Mouse (Mus musculus): Measurements from ENCODE around the gene Gpam.

The Gpam gene

DNA sequence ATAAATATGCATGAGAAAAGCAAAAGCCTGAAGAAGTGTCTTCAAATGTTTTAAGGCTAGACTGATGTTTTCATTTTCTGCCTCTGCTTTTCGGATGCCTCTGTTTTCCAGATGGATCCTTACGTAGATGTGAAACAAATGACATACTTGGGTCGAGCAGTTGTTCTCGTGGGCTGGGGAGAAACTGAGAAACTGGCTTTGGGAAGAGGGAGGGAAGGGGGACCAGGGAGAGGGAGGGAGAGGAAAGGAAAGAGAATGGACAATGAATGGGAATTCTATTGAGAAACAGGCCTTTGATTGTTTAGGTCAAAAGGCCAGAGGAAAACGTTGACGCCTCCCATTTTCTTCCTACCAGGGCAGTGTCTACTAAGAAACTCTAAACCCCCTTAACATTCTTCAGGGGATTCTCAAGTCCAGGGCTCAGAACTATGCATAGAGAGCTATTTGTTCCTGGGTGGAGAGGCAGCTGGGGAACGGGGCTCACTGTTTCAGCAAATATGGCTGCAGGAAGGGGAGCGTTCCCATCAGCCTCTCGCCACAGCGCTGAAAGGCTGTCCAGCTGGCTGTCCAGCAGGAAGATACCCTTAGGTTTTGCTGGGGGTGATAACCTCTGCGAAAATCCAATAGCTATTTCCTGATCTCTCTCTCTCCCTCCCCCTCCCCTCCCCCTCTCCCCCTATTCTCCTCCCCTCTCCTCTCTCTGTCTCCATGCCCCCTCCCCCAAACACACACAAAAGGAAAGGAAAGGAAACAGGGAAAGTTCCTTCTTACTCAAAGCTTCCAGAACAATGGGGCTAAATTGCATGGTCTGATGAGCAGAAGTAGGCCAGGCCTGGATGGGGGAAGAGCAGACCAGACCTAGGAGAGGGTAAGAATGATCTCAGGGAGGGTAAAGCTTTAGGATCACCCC lies 16.6 kb upstream of the Gpam start:
- in situ Hi-C loops (cut with MboI; ENCODE audit: low sequenced_read_pairs): no loop called here

DNA sequence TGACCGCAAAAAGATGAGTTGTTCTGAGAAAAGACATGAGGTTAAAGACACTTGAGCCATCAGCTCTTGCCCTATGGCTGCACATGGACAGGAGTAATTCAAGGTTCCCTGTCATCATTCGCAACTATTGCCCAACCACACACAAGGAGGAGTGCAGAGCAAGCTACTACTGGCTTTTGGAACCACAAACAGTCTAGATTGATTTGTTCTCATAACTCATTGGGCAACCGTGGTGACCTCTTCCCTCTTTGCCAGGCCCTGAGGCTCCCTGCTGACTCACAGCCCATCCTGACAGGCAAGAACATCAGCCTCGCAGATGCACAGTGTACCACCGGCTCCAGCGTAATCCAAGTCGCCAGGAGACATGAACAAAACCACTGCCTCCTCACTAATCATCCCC lies 12.3 kb upstream of the Gpam start:
- in situ Hi-C loops (cut with MboI; ENCODE audit: low sequenced_read_pairs): no loop called here

DNA sequence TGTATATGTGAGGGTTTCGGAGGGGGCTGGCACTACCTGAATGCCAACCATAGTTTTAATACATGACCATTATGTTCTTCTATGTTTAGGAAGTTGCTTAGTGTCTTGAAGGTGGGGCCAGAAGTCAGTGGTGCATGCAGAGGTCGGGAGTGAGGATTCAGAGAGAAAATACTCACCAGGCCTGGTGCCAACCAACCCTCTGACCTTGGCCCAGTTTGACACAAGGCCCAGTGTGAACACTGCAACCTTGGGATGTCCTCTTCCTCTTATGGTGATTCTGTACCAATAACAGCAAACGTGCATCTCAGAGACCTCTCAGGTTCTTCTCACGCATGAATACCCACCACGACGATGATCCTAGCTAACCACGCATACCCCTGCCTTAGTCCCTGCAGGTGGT lies 11.5 kb upstream of the Gpam start:
- in situ Hi-C loops (cut with MboI; ENCODE audit: low sequenced_read_pairs): no loop called here

DNA sequence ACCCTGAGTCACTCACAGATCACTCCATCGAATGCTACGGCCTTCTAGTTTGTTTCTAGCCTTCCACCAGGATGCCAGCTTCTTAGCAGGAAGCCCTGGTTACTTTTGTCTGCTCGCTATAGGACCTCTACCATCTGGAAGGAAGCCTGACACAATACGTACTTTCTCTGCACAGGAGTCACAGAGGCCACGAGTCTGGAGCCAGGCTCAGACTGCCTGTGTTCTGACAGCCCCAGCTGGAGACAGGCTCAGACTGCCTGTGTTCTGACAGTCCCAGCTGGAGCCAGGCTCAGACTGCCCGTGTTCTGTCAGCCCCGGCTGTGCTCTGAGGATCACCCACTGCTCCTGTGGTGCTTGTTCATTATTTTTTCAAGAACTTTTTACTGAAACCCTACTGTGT lies 10.8 kb upstream of the Gpam start:
- in situ Hi-C loops (cut with MboI; ENCODE audit: low sequenced_read_pairs): no loop called here

DNA sequence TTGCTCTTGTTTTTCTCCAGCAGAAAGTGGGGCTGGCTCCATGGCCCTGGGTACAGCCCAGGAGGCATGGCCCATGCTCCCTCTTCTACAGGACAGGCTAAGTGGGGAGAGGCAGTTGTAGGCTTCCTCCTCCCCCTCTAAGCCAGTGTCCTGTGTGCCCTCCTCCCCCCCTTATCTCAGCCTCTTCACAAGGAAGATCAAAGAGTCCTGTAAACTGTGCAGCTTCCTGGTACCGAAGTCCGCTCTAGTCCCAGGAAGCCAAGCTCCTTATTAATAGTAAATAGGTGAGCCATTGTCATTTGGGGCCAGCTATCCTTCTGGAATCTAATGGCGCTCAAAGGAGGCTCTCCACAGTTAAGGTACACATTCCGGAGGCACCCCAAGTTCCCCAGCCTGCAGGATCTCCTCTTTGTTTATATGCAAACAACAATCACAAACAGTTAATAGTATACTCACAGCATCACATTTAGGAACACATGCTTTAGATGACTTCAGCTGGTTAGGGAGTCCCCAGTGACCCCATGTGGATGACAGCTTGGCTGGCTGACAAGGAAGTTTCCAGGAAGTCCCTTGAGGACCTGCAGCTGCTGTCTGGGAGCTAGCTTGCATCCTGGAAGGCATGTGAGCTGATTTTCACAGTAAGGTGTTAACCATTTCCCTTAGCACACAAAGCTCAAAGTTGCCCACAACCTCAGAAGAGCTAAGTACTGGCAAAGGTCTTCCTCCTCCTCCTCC lies 9.8 kb upstream of the Gpam start:
- in situ Hi-C loops (cut with MboI; ENCODE audit: low sequenced_read_pairs): no loop called here

DNA sequence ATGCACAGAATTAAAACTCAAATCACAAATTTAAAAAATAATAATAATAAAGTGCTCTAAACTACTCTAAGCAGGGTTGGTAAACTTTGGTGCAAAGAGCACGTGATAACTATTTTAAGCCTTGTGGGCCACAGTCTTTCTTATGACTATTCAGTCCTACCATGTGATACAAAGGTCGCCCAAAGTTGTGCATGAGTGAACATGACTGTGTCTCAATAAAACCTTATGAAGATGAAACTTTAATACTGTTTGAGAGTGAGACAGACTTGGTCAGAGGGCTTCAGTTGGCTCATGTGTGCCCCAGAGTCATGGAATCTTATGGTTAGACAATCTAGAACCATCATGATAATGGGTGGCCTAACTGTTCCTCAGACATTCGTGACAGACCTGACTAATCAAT lies 8.9 kb upstream of the Gpam start:
- in situ Hi-C loops (cut with MboI; ENCODE audit: low sequenced_read_pairs): no loop called here

DNA sequence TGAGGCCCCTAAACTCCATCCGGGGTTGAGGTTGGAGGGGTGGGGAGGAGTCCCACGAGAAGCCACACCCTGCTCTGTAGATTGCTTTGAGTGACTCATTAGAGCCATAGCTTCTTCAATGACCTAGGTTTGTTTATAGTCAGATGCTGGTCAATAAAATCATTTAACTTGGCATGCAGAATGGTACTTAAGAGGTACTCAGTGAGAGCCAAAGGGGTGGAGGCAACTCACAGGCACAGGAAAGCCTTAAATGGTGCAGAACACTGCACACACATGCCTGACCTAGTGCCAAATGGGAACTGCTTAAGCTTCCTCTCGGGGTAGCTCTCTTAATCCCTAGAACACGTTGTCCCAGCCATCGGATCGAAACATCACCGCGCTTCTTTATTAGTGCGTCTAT lies 7.5 kb upstream of the Gpam start:
- in situ Hi-C loops (cut with MboI; ENCODE audit: low sequenced_read_pairs): no loop called here

DNA sequence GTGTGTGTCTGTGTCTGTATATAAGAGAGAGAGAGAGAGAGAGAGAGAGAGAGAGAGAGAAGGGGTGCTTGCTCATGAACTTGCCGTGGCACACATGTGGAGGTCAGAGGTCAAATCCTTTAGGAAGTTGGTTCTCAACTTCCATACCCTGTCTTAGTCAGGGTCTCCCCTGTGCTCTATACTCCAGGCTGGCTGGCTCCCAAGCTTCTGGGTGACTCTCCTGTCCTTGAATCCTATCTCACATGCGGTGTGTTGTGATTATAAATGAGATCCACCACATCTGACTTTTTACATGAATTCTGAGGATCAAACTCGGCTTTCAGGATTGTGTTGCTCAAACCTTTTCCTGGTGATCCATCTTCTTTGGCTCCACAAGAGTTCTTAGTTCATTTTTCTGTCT lies 5.4 kb upstream of the Gpam start:
- in situ Hi-C loops (cut with MboI; ENCODE audit: low sequenced_read_pairs): no loop called here

DNA sequence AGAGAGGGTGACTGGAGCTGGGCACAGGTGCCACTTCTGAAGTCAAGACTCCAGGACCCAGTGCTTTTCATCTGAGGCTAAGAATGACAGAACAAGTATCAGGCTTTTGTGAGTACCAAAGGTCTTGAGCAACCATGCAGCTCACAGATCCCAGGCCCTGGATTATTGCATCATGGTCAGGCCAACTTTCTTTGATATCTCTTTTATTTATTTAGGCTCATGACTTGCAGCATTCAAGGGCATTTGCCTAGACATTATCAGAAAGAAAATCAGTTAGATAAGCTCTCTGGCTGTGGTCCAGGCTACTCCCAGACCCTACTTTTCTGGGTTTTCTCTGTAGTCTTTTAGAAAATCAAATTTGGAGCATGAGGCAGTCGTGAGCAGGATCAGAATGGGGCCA lies 4.7 kb upstream of the Gpam start:
- in situ Hi-C loops (cut with MboI; ENCODE audit: low sequenced_read_pairs): no loop called here

DNA sequence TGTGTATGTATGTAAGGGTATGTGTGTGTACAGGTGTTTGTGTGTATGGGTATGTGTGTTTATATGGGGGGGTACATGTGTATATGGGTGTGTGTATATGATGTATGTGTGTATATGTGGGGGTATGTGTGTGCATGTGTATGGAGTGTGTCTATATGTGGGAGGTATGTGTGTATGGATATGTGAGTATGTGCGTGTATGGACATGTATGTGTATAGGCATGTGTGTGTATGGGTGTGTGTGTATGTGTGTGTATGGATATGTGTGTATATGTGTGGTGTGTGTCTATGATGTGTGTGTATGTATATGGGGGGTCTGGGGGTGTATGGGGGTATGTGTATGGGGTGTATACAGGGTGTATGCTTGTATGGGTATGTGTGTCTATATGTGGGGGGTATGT lies 1.4 kb upstream of the Gpam start:
- in situ Hi-C loops (cut with MboI; ENCODE audit: low sequenced_read_pairs): no loop called here

DNA sequence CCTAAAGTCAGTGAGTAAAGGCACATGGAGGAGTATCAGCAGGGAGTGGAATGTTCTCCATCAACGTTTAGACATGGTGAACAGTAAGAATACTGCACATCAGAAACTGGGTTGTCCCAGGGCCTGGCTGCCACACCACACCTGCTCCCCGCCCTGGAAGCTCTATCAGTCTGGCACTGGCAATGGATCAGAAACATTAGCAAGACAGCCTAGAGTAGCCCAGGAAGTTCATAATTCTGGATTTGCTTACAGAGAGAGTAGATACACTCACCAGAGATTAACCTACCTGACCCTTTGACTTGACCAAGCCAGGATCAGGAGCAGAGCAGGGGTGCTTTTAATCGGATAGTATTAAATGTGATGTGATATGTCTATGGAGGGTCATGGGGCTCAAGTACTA lies 1.6 kb downstream of the Gpam start:
- in situ Hi-C loops (cut with MboI; ENCODE audit: low sequenced_read_pairs): no loop called here

DNA sequence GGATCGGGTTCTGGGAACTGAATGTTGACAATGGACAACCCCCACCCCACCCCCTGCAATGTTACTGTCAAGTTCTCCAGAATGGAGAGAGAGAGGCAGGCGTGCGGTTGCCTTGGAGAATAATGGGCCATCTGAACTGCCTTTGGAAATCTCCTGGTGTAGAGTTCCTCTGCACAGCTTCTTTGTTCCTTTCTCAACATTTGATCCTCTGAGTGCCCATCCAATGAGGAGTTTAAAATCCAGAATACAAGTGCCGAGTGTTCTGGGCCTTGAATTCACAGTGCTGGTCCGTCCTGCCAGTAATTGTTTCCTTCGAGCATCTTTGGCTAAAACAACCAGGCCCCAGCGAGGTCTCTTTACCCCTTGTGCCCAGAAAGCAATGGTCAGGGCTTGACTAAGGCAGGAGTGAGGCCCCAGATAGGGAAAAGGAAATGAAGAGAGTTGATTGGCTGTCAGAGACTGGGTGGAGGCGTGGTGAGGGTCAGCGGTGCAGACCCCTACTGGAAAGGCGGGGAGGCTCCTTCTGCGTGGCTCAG lies 4.0 kb downstream of the Gpam start:
- in situ Hi-C loops (cut with MboI; ENCODE audit: low sequenced_read_pairs): no loop called here

DNA sequence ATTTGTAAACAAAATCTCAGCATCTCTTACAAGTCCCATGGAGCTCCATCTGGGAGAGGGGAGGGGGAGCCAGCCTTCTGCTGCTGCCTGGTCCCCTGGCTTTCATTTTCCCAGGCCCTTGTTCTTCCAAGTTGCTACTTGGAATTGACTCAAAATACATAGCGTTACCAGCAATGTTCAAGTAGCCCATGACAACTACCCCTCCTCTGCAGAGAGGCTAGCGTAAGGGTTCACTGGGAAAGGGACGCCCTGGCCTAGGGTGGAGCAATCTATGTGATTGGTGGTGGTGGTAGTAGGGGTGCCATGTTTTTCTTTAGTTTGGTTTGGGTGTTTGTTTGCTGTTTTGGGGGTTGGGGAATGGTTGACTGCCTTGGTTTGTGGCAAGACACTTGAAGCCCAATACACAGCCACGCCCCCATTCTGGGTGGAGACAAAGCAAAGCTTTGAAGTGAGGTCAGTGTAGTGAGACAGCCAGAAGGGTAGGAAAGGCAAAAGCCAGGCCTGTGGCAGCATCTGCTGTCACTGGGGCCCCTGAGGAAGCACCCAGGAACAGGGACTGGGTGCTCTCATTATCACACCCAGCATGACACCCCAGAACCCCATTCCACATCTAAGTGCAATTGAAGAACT lies 4.6 kb downstream of the Gpam start:
- in situ Hi-C loops (cut with MboI; ENCODE audit: low sequenced_read_pairs): no loop called here

DNA sequence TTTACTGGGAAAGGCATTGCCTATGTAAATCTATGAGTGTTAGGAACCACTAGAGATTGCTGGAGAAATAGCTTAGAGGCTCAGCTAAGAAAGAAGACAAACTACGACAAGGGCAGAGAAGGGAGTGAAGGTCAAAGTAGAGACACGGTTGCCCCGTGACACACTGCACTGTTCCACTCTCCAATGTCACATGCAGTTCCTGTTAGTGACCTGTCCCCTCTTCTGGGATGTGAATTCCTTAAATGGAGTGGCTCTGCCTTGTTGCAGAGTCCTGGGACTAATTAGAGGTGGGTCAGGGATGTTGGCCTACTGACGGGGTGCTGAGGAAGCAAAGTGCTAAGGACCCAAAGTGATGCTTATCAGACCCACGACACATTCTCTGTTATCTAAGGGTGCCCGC lies 5.2 kb downstream of the Gpam start:
- in situ Hi-C loops (cut with MboI; ENCODE audit: low sequenced_read_pairs): no loop called here

DNA sequence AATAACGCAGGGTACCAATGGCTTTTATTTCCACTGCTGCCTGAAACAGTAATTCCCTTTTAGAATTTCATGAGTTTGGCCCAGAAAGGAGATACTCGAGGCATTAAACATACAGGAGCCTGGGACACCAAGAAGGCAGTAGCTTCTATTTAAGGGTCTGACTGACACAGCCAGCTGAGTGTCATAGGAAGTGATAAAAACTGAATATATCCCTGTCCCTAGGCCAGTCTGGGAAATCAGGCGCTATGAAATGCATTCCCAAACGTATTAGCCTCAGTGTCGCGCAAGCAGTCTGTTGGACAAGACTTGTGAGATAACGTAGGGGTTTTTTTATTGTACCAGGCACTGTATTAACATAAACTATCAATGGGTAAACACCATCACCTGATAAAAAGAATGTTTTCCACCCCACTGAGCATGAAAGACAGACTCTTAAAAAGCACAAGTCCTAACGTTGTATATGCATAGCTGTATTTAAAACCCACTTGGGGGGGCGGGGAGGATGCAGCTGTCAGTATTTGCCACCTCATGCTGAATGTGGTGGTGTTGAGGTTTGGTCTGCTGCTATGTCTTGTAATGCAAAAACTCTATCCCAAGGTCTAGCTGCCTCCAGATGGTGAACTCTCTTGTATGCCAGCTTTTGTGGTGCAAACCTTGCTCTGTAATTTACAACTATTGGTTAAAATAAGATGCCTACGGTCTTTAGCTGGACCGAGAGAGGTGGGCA lies 6.4 kb downstream of the Gpam start:
- in situ Hi-C loops (cut with MboI; ENCODE audit: low sequenced_read_pairs): no loop called here

DNA sequence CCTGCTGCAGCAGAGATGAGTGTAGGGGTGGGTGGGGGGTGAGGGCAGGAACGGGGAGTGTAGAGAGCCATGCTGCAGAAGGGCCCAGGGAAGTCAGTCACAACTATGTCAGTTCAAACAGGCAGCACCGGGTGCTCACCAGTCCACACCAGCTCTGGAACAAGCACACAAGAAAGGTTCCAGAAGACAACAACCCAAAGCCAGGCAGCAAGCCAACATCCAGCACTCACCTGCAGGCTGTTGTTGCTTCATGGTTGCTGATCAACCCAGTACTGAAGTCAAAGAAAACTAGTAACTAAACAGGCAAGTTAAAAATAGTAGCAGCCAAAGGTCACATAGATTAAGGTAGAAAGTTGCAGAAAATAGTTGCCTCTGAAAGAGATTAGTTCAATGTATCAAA lies 7.5 kb downstream of the Gpam start:
- in situ Hi-C loops (cut with MboI; ENCODE audit: low sequenced_read_pairs): no loop called here

DNA sequence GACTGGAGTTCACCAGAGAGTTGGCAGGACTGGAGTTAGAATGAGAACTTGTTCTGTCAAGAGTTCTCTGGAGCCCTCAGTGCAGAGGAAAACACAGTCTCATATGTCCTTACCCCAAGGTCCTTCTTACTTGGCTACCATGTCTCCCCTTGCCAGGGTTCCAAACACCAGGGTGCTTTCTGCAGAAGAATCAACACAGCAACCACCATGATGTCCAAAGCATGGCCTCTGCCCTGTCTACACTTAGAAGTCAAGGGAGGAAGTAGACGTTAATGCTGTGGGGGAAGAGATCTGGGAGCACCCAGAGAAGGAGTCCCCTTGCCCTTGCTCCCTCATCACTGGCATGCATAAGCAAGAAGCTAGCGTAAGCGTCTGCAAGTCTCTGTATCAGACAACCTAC lies 9.0 kb downstream of the Gpam start:
- in situ Hi-C loops (cut with MboI; ENCODE audit: low sequenced_read_pairs): no loop called here

DNA sequence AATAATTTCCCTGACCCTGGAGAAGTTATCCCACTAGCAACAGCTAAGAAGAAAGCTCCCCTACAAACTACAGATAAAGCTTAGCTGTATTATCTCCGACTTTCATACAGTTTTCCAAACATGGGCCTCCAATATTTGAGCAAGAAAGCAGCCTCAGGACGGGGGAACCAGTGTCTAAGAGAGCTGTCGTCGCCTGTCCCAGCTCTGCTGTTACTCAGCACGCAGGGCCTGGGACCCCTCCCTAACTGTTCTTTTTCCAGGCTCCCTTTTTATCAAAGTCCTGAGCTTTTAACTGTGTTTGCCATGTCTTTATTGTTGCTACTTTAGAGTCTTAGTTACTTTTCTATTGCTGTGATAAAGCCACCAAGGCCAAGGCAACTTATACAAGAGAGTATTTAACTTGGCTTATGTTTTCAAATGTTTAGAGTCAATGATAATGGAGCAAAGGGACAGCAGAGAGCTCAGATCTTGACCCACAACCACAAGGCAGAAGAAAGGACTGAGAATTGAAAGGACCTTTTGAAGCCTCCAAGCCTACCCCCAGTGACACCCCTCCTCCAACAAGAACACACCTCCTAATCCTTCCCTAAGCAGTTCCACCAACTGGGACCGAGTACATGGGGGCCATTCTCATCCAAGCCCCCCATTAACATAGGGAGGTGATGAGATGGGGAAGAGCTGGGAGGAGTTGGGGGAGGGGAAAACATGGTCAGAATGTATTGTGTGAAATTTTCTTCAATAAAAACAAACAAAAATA lies 9.8 kb downstream of the Gpam start:
- in situ Hi-C loops (cut with MboI; ENCODE audit: low sequenced_read_pairs): no loop called here

DNA sequence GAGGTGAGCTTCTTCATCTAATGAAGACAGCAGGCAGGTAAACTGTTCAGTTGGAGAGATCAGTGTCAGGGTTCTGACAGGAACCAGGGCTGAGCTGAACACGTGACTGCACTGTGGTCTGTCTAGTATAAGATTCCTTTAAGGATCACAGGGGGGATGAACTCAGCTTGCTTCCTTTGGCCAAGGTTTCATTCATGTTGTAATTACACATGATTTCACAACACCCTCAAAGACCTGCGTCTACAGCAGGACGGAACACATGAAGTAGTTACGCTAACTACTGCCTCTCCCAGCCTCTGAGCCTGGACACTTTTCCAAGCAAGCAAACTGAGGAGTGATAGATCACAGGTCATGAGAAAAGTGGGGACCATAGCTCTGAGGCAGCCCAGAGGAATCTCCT lies 11.5 kb downstream of the Gpam start:
- in situ Hi-C loops (cut with MboI; ENCODE audit: low sequenced_read_pairs): no loop called here

DNA sequence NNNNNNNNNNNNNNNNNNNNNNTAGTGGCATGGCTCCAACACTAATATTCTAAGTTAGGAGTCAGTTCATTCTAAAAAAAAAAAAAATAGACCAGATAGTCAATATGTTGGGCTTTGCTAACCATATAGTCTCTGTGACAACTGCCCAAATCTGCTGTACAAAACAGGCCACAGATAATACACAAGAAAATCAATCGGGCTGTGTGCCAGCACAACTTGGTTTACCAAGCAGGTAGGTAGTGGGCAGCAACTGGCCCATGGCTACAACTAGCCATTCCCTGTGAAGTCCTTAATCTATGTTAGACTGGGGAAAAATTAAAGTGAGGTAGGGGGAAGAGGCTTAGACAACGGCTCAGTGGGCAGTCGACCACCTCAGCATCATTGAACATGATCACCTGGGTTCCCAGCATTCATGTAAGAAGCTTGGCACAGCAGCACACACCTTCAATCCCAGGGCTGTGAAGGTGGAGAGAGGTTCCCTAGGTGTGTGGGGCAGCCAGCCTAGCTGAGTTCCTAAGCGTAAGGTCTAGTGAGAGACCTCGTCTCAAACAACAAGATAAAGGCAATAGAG lies 12.1 kb downstream of the Gpam start:
- in situ Hi-C loops (cut with MboI; ENCODE audit: low sequenced_read_pairs): no loop called here
